Mouse (Mus musculus): ENCODE data around the gene Magi1.

DNA sequence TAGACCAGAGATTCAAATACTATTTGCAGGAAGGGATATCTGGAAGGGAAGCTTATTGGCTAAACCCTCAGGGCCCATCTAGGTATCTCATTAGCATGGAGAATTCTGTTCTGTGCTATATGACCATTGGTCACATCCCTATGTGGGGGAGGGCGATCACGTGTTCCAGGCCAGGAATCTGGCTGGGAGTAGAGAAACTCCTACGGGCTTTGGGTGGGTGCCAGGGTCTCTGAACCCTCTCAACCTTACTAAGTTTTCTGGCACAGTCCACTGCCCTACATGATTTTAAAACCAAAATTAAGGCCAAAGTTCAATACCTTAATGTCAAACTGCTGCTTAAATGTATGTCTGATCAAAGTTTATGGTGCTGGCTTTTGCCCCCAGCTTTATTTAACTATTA lies 33.2 kb upstream of the Magi1 start:
- TF ChIP-seq CTCF (IDR thresholded peaks at IDR 0.05; ENCODE audit: borderline replicate concordance, insufficient read depth, low read length) (no peak), POLR2A (IDR thresholded peaks at IDR 0.05; ENCODE audit: low read depth, low read length) (no peak)
